Mouse (Mus musculus) hindbrain, embryonic 10.5 days (tissue): Measurements from ENCODE around the gene Slc9a7. TPM values are rescaled to one million over a fixed set of nuclear protein-coding genes. Genes with fewer than 3 reads are reported as not detected.

Source experiments
- DNase-seq: peaks from one replicate; pipeline ENCODE4 v3.0.0-alpha.2; 2017; ENCODE audit warnings: low spot score
- H3K27ac ChIP-seq: fragments of 300-500 bp; sonication (generic); 2 replicates; pipeline ENCODE4 v1.5.1; 2016; ENCODE audit warnings: mild to moderate bottlenecking, moderate library complexity
- H3K27me3 ChIP-seq: fragments of 300-500 bp; sonication (generic); 2 replicates; pipeline ENCODE4 v1.6.1; 2016; ENCODE audit warnings: mild to moderate bottlenecking; ENCODE audit not compliant: poor library complexity, insufficient read depth, severe bottlenecking
- H3K36me3 ChIP-seq: fragments of 300-500 bp; sonication (generic); 2 replicates; pipeline ENCODE4 v1.6.1; 2016; ENCODE audit warnings: mild to moderate bottlenecking, moderate library complexity
- H3K4me1 ChIP-seq: fragments of 300-500 bp; sonication (generic); replicated peaks from 2 replicates; pipeline ENCODE4 v1.6.1; 2016; ENCODE audit warnings: mild to moderate bottlenecking
- H3K4me3 ChIP-seq: fragments of 300-500 bp; sonication (generic); 2 replicates; pipeline ENCODE4 v1.5.1; 2016; ENCODE audit warnings: mild to moderate bottlenecking, moderate library complexity
- H3K9me3 ChIP-seq: fragments of 300-500 bp; sonication (generic); 2 replicates; pipeline ENCODE4 v1.6.1; 2016; ENCODE audit warnings: mild to moderate bottlenecking, moderate library complexity
- WGBS: fragments of 180-500 bp; shearing (Covaris S2); methylation state at CpG from one replicate; pipeline ENCODE4 v1.1.7; 2016; 5-methylcytosine and 5-hydroxymethylcytosine counted together
- polyA plus RNA-seq: library from polyadenylated mRNA; unstranded; fragments of >200 nt; fragmentation: Nextera tagmentation; extraction: Ambion mirVana; gene quantifications from 2 replicates; pipeline ENCODE4 v1.2.1, GENCODE M21; 2016

Gene Slc9a7
- 0.58 and 1.0 TPM in 2 replicates for polyA plus RNA-seq

DNA sequence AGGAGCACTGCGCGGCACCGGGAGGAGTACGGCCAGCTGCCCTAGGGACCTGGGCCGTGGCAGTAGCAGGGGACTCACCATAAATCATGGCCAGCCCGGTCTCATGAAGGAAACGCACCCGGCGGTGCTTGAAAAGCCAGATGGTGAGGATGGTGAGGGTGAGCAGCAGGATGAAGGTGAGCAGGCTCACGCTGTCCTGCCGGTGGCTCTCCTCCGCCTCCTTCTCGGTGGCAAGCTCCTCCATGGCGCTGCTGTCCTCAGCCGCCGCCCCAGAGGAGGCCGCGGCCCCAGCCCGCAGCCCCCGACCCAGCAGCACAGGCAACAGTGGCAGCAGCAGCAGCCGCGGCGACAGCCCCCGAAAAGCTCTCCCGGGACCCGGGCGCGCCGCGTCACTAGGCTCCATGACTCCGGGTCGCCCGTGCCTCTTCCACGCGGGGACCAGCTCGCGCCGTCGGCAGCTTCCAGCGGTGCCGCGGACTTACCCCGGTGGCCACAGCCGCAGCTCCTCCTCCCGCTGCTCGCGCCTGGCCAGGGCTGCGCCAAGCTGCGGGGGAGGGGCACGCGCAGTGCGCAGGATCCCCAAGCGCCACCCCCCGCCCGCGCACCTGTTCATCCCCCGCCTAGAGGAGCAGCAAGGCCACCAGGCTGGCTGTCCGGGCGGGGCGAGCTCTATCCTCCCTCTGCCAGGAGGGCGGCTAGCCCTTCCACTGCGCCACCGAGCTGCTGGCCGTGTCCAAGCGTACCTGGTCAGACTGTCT lies at the start of gene Slc9a7:
TSS of gene Slc9a7 (minus strand) at position 526 of the 758 bp plus-strand sequence.
- Histone ChIP-seq H3K4me1 (no peaks in the 10 kb centered on the region), H3K27ac (peak within 1 kb of the TSS; percentile 74)
- WGBS = 9% methylated on average over 65 of the region's 65 CpGs

DNA sequence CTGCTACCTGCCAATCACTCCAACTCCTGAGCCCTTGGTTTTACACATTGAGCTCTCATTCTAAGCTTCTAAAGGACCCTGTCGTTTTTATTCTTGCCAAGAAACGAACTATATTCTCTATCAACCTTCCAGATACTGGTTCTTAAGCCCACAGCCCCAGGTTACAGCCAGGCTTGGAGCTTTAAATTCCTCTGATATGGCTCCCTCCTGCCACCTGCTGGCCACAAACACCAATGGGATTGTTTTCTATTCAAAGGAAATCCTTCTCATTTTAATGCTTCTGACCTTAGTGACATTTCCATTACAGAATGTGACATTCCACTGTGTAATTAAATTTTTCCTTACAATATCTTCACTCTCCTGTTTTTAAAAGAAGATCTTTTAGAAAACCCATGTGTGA lies 44.1 kb upstream of the Slc9a7 start:
- Histone ChIP-seq H3K4me1 (no peaks in the 10 kb centered on the region), H3K27me3 (no peaks in the 10 kb centered on the region), H3K27ac (no peak overlapping the region), H3K36me3 (no peaks in the 10 kb centered on the region), H3K4me3 (no peak overlapping the region), H3K9me3 (no peaks in the 10 kb centered on the region)
- peak; percentile 27 for DNase-seq
- 24% methylated on average over 2 of the region's 2 CpGs for WGBS

More for the DNA sequence above, at the start of gene Slc9a7:
- H3K36me3 ChIP-seq = no peaks in the 10 kb centered on the region
- no peaks in the 10 kb centered on the region for H3K9me3 ChIP-seq
- H3K4me3 ChIP-seq = peak within 1 kb of the TSS; percentile 64
- H3K27me3 ChIP-seq = peaks cover 7% of the 10 kb centered on the region; the same call in 1 of the 2 replicates
- peak; percentile 49 for DNase-seq

- no peaks in the 10 kb centered on the region for H3K36me3 ChIP-seq
- no peaks in the 10 kb centered on the region for H3K4me1 ChIP-seq
- no peak overlapping the region for H3K4me3 ChIP-seq
- WGBS = 73% methylated on average over 1 of the region's 1 CpGs
- no peak overlapping the region for H3K27ac ChIP-seq
- no peaks in the 10 kb centered on the region for H3K27me3 ChIP-seq
- H3K9me3 ChIP-seq = no peaks in the 10 kb centered on the region
- DNase-seq = no peak
These were observed 41.1 kb upstream of the Slc9a7 start for GRCm38 (mm10) chrX:20332756-20333155.

- Histone ChIP-seq H3K4me3 (no peak overlapping the region), H3K9me3 (no peaks in the 10 kb centered on the region), H3K36me3 (no peaks in the 10 kb centered on the region), H3K27ac (no peak overlapping the region), H3K4me1 (no peaks in the 10 kb centered on the region), H3K27me3 (no peaks in the 10 kb centered on the region)
- DNase-seq = no peak
- WGBS = 50% methylated on average over 3 of the region's 3 CpGs
These were observed 15.6 kb upstream of the Slc9a7 start for GRCm38 (mm10) chrX:20307215-20307614.

DNA sequence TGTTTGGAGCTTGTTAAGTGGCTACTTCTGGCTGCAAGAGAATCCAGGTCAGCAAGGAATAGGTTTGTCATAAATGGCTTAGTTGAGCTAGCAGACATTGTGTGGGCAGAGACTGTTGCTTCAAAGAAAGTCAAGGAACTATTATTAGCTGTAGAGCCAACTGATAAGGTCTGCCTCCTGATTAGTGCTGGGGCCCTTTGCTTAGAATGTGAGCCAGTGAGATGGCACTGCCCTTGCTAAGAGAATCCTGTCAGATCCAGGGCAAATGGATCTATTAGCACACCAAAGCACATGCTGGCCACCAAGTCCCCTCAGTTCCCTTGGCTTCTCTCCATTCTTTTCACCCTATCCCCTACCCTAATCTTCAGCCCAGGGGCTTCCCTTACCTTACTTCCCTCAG lies 14.3 kb upstream of the Slc9a7 start:
- no peak overlapping the region for H3K4me3 ChIP-seq
- H3K9me3 ChIP-seq = no peaks in the 10 kb centered on the region
- H3K27ac ChIP-seq = no peak overlapping the region
- no peaks in the 10 kb centered on the region for H3K4me1 ChIP-seq
- no peaks in the 10 kb centered on the region for H3K36me3 ChIP-seq
- no peaks in the 10 kb centered on the region for H3K27me3 ChIP-seq
- DNase-seq = no peak

DNA sequence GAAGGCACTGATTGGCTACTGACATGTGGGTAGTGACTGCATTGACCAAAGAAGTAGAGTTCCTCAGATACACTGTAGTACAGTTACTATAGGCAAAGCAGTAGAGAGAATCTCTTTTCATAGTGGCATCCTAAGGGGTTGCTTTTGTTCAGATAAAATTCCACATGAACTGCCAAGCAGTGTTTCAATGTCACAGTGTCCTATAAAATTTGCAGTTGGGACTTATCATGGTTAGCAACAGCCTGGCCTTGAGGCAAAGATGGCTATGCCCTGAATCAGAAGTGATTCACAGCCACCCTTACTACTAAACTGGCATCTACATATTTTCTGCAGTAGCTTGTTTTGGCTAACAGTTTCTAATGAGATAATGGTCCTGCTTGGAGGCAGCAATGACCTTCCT lies 11.7 kb upstream of the Slc9a7 start:
- no peaks in the 10 kb centered on the region for H3K36me3 ChIP-seq
- H3K27ac ChIP-seq = no peak overlapping the region
- H3K9me3 ChIP-seq = no peaks in the 10 kb centered on the region
- H3K27me3 ChIP-seq = no peaks in the 10 kb centered on the region
- H3K4me3 ChIP-seq = no peak overlapping the region
- no peaks in the 10 kb centered on the region for H3K4me1 ChIP-seq
- no peak for DNase-seq

DNA sequence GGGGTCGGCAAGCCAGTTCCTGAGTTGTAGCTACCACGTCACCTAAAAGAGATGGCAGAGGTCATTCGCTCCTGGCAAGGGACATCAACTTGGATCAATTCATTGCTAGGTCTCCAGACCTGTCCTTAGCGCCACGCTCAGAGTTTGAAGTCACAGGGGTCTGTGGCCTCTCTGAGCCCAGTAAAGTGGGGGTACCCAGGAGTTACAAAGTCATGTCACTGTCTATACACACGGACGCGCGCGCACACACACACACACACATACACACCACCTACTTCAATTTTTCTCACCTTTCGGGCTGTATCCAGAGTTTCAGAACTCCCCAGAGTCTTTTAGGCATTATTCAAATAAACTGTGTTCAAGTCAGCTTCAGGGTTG lies 422 bp upstream of the Slc9a7 start:
- Histone ChIP-seq H3K27me3 (peaks cover 7% of the 10 kb centered on the region; the same call in 1 of the 2 replicates), H3K27ac (no peak overlapping the region), H3K4me3 (peak overlapping the region; percentile 64), H3K9me3 (no peaks in the 10 kb centered on the region), H3K36me3 (no peaks in the 10 kb centered on the region), H3K4me1 (no peaks in the 10 kb centered on the region)
- no peak for DNase-seq
- 33% methylated on average over 11 of the region's 11 CpGs for WGBS

DNA sequence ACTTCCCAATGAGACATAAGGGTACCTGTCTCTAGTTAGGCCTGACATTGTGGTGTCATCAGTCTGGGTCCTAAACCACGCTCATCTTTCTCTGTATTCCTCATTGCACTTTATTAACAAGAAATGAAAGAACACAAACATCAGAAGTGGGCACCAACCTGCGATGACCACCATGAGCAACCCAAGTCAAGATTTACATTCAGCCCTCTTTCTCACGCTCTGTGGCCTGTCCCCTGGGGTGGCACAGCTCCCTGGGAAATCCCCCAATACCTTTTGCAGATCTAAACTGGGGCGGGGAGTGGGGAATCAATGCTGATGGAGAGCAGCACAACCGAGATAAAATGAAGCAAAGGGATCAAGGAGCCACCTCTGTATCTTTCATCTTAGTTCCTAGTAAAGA lies 892 bp downstream of the Slc9a7 start:
- 20% methylated on average over 5 of the region's 5 CpGs for WGBS
- H3K27me3 ChIP-seq = peaks cover 7% of the 10 kb centered on the region; the same call in 1 of the 2 replicates
- DNase-seq = no peak
- no peak overlapping the region for H3K27ac ChIP-seq
- no peaks in the 10 kb centered on the region for H3K4me1 ChIP-seq
- no peaks in the 10 kb centered on the region for H3K36me3 ChIP-seq
- no peaks in the 10 kb centered on the region for H3K9me3 ChIP-seq
- H3K4me3 ChIP-seq = peak overlapping the region; percentile 64

DNA sequence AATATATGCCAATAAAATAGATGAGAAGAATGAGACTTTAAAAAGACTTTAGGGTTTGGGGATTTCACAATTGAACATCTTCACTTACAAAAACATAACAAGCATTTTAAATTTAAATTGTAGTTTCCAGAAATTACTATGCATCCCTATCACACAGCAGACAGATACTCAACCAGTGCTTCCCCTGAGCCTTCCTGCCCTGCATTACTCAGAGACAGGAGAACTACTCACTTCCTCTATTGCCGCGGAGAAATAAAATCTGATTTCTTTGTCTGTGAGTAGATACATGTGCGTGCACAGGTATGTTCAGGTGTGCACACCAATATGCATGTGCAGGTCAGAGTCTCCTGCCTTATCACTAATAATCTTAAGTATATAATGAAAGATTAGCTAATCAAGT lies 2.9 kb downstream of the Slc9a7 start:
- Histone ChIP-seq H3K9me3 (no peaks in the 10 kb centered on the region), H3K4me1 (no peaks in the 10 kb centered on the region), H3K36me3 (no peaks in the 10 kb centered on the region), H3K4me3 (no peak overlapping the region), H3K27me3 (peaks cover 7% of the 10 kb centered on the region; the same call in 1 of the 2 replicates), H3K27ac (no peak overlapping the region)
- WGBS = 84% methylated on average over 3 of the region's 3 CpGs
- DNase-seq = no peak

GRCm38 (mm10) chrX:20286254-20286653 lies 5.4 kb downstream of the Slc9a7 start:
- no peaks in the 10 kb centered on the region for H3K4me1 ChIP-seq
- no peaks in the 10 kb centered on the region for H3K27me3 ChIP-seq
- no peak overlapping the region for H3K27ac ChIP-seq
- no peaks in the 10 kb centered on the region for H3K9me3 ChIP-seq
- no peak overlapping the region for H3K4me3 ChIP-seq
- 74% methylated on average over 2 of the region's 2 CpGs for WGBS
- H3K36me3 ChIP-seq = no peaks in the 10 kb centered on the region
- no peak for DNase-seq

DNA sequence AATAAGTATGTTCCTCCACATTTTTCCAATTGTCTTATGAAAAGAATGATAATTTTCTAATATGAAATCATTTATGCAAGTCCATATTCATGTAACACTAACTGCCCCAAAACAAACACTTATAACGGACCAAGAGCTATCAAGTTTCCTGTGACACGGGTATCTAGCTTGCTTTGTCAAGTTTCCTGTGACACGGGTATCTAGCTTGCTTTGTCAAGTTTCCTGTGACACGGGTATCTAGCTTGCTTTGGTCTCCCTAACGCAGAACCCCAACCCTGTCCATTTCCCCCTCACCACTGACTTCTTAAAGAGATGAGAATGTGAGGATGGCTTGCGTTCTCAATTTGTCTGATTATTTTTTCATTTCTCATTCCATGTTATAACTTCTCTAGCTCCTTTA lies 12.2 kb downstream of the Slc9a7 start:
- no peaks in the 10 kb centered on the region for H3K4me1 ChIP-seq
- no peak overlapping the region for H3K27ac ChIP-seq
- H3K4me3 ChIP-seq = no peak overlapping the region
- H3K9me3 ChIP-seq = no peaks in the 10 kb centered on the region
- 82% methylated on average over 6 of the region's 6 CpGs for WGBS
- no peak for DNase-seq
- H3K36me3 ChIP-seq = no peaks in the 10 kb centered on the region
- H3K27me3 ChIP-seq = no peaks in the 10 kb centered on the region

DNA sequence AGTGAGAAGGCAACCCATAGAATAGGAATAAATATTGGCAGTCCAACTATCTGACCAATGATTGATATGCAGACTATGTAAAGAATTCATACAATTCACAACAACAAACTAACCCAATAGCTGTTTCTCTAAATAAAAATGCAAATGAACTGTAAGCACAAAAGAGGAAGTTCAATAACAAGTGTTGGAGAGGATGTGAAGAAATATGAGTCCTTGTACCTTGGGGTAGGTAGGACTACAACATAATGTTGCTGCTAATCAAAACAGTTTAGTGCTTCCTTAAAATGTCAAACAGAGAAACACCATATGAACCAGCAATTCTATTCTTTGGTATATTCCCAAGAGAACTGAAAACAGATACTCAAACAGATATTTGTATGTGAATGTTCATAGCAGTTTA lies 17.8 kb downstream of the Slc9a7 start:
- H3K36me3 ChIP-seq = no peaks in the 10 kb centered on the region
- no peaks in the 10 kb centered on the region for H3K27me3 ChIP-seq
- H3K9me3 ChIP-seq = no peaks in the 10 kb centered on the region
- no peak for DNase-seq
- H3K4me1 ChIP-seq = no peaks in the 10 kb centered on the region
- H3K27ac ChIP-seq = no peak overlapping the region
- H3K4me3 ChIP-seq = no peak overlapping the region

DNA sequence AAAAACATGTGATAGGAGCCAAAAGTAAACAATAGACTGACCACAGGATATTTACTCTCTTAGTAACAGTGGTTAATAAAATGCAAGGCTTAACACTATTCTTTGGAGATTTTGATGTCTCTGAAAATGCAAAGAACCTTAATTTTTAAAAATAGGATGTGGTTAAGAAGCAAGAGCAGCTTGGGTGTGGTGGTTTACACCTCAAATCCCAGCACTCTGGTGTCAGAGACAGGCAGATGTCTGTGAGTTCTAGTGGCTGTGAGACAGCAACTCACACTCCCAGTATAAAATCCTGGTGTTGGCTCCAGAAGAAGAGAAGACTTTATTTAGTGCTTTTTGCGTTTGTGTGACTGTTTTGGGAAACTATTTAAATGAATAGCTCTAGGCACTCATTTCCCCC lies 19.6 kb downstream of the Slc9a7 start:
- Histone ChIP-seq H3K27me3 (no peaks in the 10 kb centered on the region), H3K9me3 (no peaks in the 10 kb centered on the region), H3K27ac (no peak overlapping the region), H3K4me1 (no peaks in the 10 kb centered on the region), H3K4me3 (no peak overlapping the region), H3K36me3 (no peaks in the 10 kb centered on the region)
- WGBS = 69% methylated on average over 1 of the region's 1 CpGs
- no peak for DNase-seq

DNA sequence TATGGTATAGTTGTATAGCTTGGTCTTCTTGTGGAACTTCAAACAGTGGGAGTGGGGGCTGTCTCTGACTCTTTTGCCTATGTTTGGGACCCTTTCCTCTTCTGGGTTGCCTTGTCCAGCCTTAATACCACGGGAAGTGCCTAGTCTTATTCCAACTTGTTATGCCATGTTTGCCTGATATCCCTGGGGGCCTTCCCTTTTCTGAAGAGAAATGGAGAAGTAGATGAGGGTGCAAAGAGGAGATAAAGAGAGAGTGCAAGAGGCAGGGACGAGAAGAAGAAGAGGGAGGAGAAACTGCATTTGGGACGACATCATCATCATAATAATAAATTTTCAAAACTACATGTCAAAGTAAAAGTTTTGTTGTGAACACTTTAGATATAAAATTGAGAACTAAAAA lies 21.6 kb downstream of the Slc9a7 start:
- no peak overlapping the region for H3K4me3 ChIP-seq
- H3K36me3 ChIP-seq = no peaks in the 10 kb centered on the region
- no peak overlapping the region for H3K27ac ChIP-seq
- no peak for DNase-seq
- 76% methylated on average over 3 of the region's 3 CpGs for WGBS
- no peaks in the 10 kb centered on the region for H3K4me1 ChIP-seq
- H3K9me3 ChIP-seq = no peaks in the 10 kb centered on the region
- H3K27me3 ChIP-seq = no peaks in the 10 kb centered on the region
